Mouse (Mus musculus) right cerebral cortex, postnatal 25 days (tissue): Measurements from ENCODE around the gene Pym1.

Source experiments
- DNase-seq: peaks from one replicate; pipeline ENCODE4 v3.0.0; 2022

Pym1 gene

GRCm38 (mm10) chr10:128806086-128806485 lies 58.4 kb downstream of the Pym1 start:
- no peak for DNase-seq

GRCm38 (mm10) chr10:128807018-128807417 lies 59.3 kb downstream of the Pym1 start:
- no peak for DNase-seq
